In genomic region chr11:95148754-95149153, GRCm38 (mm10) we compare ENCODE assay signal across 30 mouse cellular contexts. TPM values are rescaled to one million over a fixed set of nuclear protein-coding genes. Genes with fewer than 3 reads are reported as not detected.
A peak's percentile ranks its signal among the peaks of the same experiment; 100 is the strongest.
DNase-seq lines count a peak whose midpoint lies in the region; ATAC-seq and TF ChIP-seq lines count a peak whose summit lies in the region.
"Had no signal": no experiment of that assay in that cellular context is flagged by ENCODE, and none has a peak within 500 bp of the region (broad histone marks: within the 10 kb centered on the region; RNA-seq: fewer than 3 reads in every experiment).

No protein-coding gene starts in this region.

- H3K4me3 ChIP-seq in forebrain, embryonic 10.5 days: no peak overlapping the region
- H3K4me3 ChIP-seq in forebrain, embryonic 12.5 days (replicated peaks): no peak overlapping the region
- H3K4me3 ChIP-seq in midbrain, embryonic 11.5 days (ENCODE audit: low read depth, low read length): no peak overlapping the region
- H3K4me3 ChIP-seq in midbrain, embryonic 16.5 days (ENCODE audit: low read depth, low read length): no peak overlapping the region
- 0 out of 2 replicates have a peak overlapping the region, but pooled peaks have one; percentile 5 for H3K4me3 ChIP-seq in embryonic facial prominence, embryonic 12.5 days
- no peak overlapping the region for H3K4me3 ChIP-seq in cerebellum, adult 2 months (replicated peaks; ENCODE audit: insufficient read depth, low read depth, low read length)
- H3K4me3 ChIP-seq: embryonic facial prominence, embryonic 13.5 days; heart, adult 2 months; heart, embryonic 13.5 days; hindbrain, embryonic 15.5 days; limb, embryonic 13.5 days; liver, embryonic 12.5 days; megakaryocyte, embryonic 14.5 days had no signal

- no peak for TF ChIP-seq POLR2A in cerebellum, adult 2 months (IDR thresholded peaks at IDR 0.05; ENCODE audit: borderline replicate concordance, insufficient read depth, low read length)

- H3K27me3 ChIP-seq in forebrain, embryonic 10.5 days (ENCODE audit: poor library complexity, severe bottlenecking): peaks cover 100% of the 10 kb centered on the region
- peaks cover 100% of the 10 kb centered on the region for H3K27me3 ChIP-seq in forebrain, embryonic 12.5 days
- peaks cover 92% of the 10 kb centered on the region for H3K27me3 ChIP-seq in midbrain, embryonic 11.5 days (ENCODE audit: control insufficient read depth, insufficient read depth, low read length)
- peaks cover 69% of the 10 kb centered on the region for H3K27me3 ChIP-seq in midbrain, embryonic 16.5 days (ENCODE audit: control insufficient read depth, insufficient read depth, low read depth, low read length)
- peaks cover 87% of the 10 kb centered on the region for H3K27me3 ChIP-seq in embryonic facial prominence, embryonic 12.5 days
- peaks cover 9% of the 10 kb centered on the region; the same call in 1 of the 2 replicates for H3K27me3 ChIP-seq in cerebellum, adult 2 months (ENCODE audit: control insufficient read depth, insufficient read depth, low read length)

- under 1% methylated on average over 9 of the region's 9 CpGs for WGBS in forebrain, embryonic 10.5 days
- 2% methylated on average over 9 of the region's 9 CpGs for WGBS in forebrain, embryonic 12.5 days
- WGBS in midbrain, embryonic 11.5 days: under 1% methylated on average over 9 of the region's 9 CpGs
- WGBS in midbrain, embryonic 16.5 days: 2% methylated on average over 9 of the region's 9 CpGs
- 2% methylated on average over 9 of the region's 9 CpGs for WGBS in embryonic facial prominence, embryonic 12.5 days
- 7% methylated on average over 9 of the region's 9 CpGs for WGBS in cerebellum, adult 2 months

- no peaks in the 10 kb centered on the region for H3K9me3 ChIP-seq in forebrain, embryonic 10.5 days
- no peaks in the 10 kb centered on the region for H3K9me3 ChIP-seq in forebrain, embryonic 12.5 days
- H3K9me3 ChIP-seq in midbrain, embryonic 11.5 days (ENCODE audit: control insufficient read depth, low read length): no peaks in the 10 kb centered on the region
- no peaks in the 10 kb centered on the region for H3K9me3 ChIP-seq in midbrain, embryonic 16.5 days (replicated peaks; ENCODE audit: control insufficient read depth, low read length, poor library complexity, severe bottlenecking)
- H3K9me3 ChIP-seq in embryonic facial prominence, embryonic 12.5 days: no peaks in the 10 kb centered on the region
- H3K9me3 ChIP-seq: embryonic facial prominence, embryonic 13.5 days; heart, embryonic 13.5 days; hindbrain, embryonic 15.5 days; limb, embryonic 13.5 days; liver, embryonic 12.5 days had no signal

- ATAC-seq in forebrain, embryonic 12.5 days (ENCODE audit: low FRiP score): no peak
- ATAC-seq in midbrain, embryonic 11.5 days (ENCODE audit: low FRiP score): no peak
- ATAC-seq in midbrain, embryonic 16.5 days: no peak
- no peak for ATAC-seq in embryonic facial prominence, embryonic 12.5 days (ENCODE audit: insufficient number of reproducible peaks, insufficient read depth, low FRiP score, low TSS enrichment)
- ATAC-seq: liver, embryonic 12.5 days had no signal

- TF ChIP-seq CTCF in cerebellum, adult 2 months (IDR thresholded peaks at IDR 0.05; ENCODE audit: borderline replicate concordance, insufficient read depth, low read depth, low read length): no peak

- H3K4me1 ChIP-seq in forebrain, embryonic 10.5 days: peaks cover 40% of the 10 kb centered on the region
- H3K4me1 ChIP-seq in forebrain, embryonic 12.5 days: peaks cover 14% of the 10 kb centered on the region
- peaks cover 11% of the 10 kb centered on the region for H3K4me1 ChIP-seq in midbrain, embryonic 11.5 days (ENCODE audit: control insufficient read depth, insufficient read depth, low read length)
- peaks cover 14% of the 10 kb centered on the region for H3K4me1 ChIP-seq in midbrain, embryonic 16.5 days (ENCODE audit: control insufficient read depth, insufficient read depth, low read length)
- peaks cover 31% of the 10 kb centered on the region for H3K4me1 ChIP-seq in embryonic facial prominence, embryonic 12.5 days
- H3K4me1 ChIP-seq in cerebellum, adult 2 months (ENCODE audit: control insufficient read depth, insufficient read depth, low read length): no peaks in the 10 kb centered on the region; the same call in 1 of the 2 replicates

- no peak overlapping the region for H3K27ac ChIP-seq in forebrain, embryonic 10.5 days
- H3K27ac ChIP-seq in forebrain, embryonic 12.5 days: no peak overlapping the region
- H3K27ac ChIP-seq in midbrain, embryonic 11.5 days (ENCODE audit: low read depth, low read length): no peak overlapping the region
- H3K27ac ChIP-seq in midbrain, embryonic 16.5 days (ENCODE audit: low read length): no peak overlapping the region
- H3K27ac ChIP-seq in embryonic facial prominence, embryonic 12.5 days: no peak overlapping the region
- H3K27ac ChIP-seq in cerebellum, adult 2 months (ENCODE audit: insufficient read depth, low read length): no peak overlapping the region
- H3K27ac ChIP-seq: embryonic facial prominence, embryonic 13.5 days; heart, adult 2 months; heart, embryonic 13.5 days; hindbrain, embryonic 15.5 days; kidney, postnatal 0 days; limb, embryonic 13.5 days; liver, embryonic 12.5 days had no signal

- no peak overlapping the region for H3K4me2 ChIP-seq in forebrain, embryonic 12.5 days
- H3K4me2 ChIP-seq in midbrain, embryonic 11.5 days: no peak overlapping the region
- H3K4me2 ChIP-seq in midbrain, embryonic 16.5 days (ENCODE audit: low read length): no peak overlapping the region
- H3K4me2 ChIP-seq in embryonic facial prominence, embryonic 12.5 days (replicated peaks): peak overlapping the region; percentile 31; the same call in 1 of the 2 replicates
- H3K4me2 ChIP-seq: heart, embryonic 13.5 days; hindbrain, embryonic 15.5 days; limb, embryonic 13.5 days; liver, embryonic 12.5 days had no signal

- H3K36me3 ChIP-seq in forebrain, embryonic 10.5 days (replicated peaks): no peaks in the 10 kb centered on the region
- no peaks in the 10 kb centered on the region for H3K36me3 ChIP-seq in forebrain, embryonic 12.5 days (replicated peaks)
- no peaks in the 10 kb centered on the region for H3K36me3 ChIP-seq in midbrain, embryonic 11.5 days (ENCODE audit: control insufficient read depth, insufficient read depth, low read length)
- H3K36me3 ChIP-seq in midbrain, embryonic 16.5 days (ENCODE audit: control insufficient read depth, insufficient read depth, low read length): no peaks in the 10 kb centered on the region
- no peaks in the 10 kb centered on the region for H3K36me3 ChIP-seq in embryonic facial prominence, embryonic 12.5 days
- H3K36me3 ChIP-seq: embryonic facial prominence, embryonic 13.5 days; heart, embryonic 13.5 days; hindbrain, embryonic 15.5 days; limb, embryonic 13.5 days; liver, embryonic 12.5 days had no signal

- no peak overlapping the region for H3K9ac ChIP-seq in forebrain, embryonic 12.5 days
- no peak overlapping the region for H3K9ac ChIP-seq in midbrain, embryonic 11.5 days (ENCODE audit: low read length)
- H3K9ac ChIP-seq in midbrain, embryonic 16.5 days (ENCODE audit: low read depth, low read length): no peak overlapping the region
- no peak overlapping the region for H3K9ac ChIP-seq in embryonic facial prominence, embryonic 12.5 days
- H3K9ac ChIP-seq: embryonic facial prominence, embryonic 13.5 days; heart, embryonic 13.5 days; hindbrain, embryonic 15.5 days; limb, embryonic 13.5 days; liver, embryonic 12.5 days had no signal

- peak; percentile 46 for DNase-seq in forebrain, embryonic 10.5 days (ENCODE audit: extremely low spot score, low spot score)
- DNase-seq in midbrain, embryonic 11.5 days (ENCODE audit: low spot score, missing footprints): peak; percentile 90
- no peak for DNase-seq in urinary bladder, adult 2 months (ENCODE audit: low spot score)
- DNase-seq in cerebellum, adult 2 months: no peak
- DNase-seq: adrenal gland, postnatal 36 days; cerebellum, adult 18-20 months; cerebellum, postnatal 25 days; gastrocnemius, postnatal 25 days; heart, adult 2 months; heart, postnatal 14 days; kidney, adult 2 months; layer of hippocampus, adult 9-11 months; lung, adult 2 months; lung, postnatal 36 days; thymus, adult 18-20 months; thymus, postnatal 36 days had no signal

RNA-seq across cellular contexts. Expression of gene Dlx4, which starts 2.7 kb away (rescaled TPM):
- 0.21 and 0.26 TPM in 2 replicates for polyA plus RNA-seq in forebrain, embryonic 10.5 days (2016; fragmentation: Nextera tagmentation; extraction: Ambion mirVana)
- 0.20 TPM in 1 of 2 replicates, not detected in the other for polyA plus RNA-seq in forebrain, embryonic 12.5 days (2016; fragmentation: Nextera tagmentation; extraction: Ambion mirVana)
- not detected in 2 replicates for polyA plus RNA-seq in midbrain, embryonic 11.5 days (2014; fragmentation: Nextera tagmentation; extraction: Ambion mirVana)
- polyA plus RNA-seq in midbrain, embryonic 16.5 days (2015; fragmentation: Nextera tagmentation; extraction: Ambion mirVana): 0.36 TPM in 1 of 2 replicates, not detected in the other
- 4.9 and 5.7 TPM in 2 replicates for polyA plus RNA-seq in embryonic facial prominence, embryonic 12.5 days (2016; fragmentation: Nextera tagmentation; extraction: Ambion mirVana)
- polyA plus RNA-seq in urinary bladder, adult 2 months (2012; rRNA removed): 0.27 and 0.36 TPM in 2 replicates
- polyA plus RNA-seq in cerebellum, adult 2 months (2012; rRNA removed): 0.70 and 1.4 TPM in 2 replicates
- polyA plus RNA-seq: hindbrain, embryonic 15.5 days; intestine, embryonic 14.5 days; kidney, adult 2 months; kidney, postnatal 0 days; large intestine, adult 2 months; small intestine, adult 2 months had no signal

RNA-seq across cellular contexts. Expression of gene Dlx3, which starts 28.8 kb away (rescaled TPM):
- polyA plus RNA-seq in forebrain, embryonic 10.5 days (2016; fragmentation: Nextera tagmentation; extraction: Ambion mirVana): 3.5 and 3.6 TPM in 2 replicates
- 1.0 and 1.1 TPM in 2 replicates for polyA plus RNA-seq in forebrain, embryonic 12.5 days (2016; fragmentation: Nextera tagmentation; extraction: Ambion mirVana)
- polyA plus RNA-seq in midbrain, embryonic 11.5 days (2014; fragmentation: Nextera tagmentation; extraction: Ambion mirVana): 0.59 and 0.65 TPM in 2 replicates
- 0.22 and 0.38 TPM in 2 replicates for polyA plus RNA-seq in midbrain, embryonic 16.5 days (2015; fragmentation: Nextera tagmentation; extraction: Ambion mirVana)
- polyA plus RNA-seq in embryonic facial prominence, embryonic 12.5 days (2016; fragmentation: Nextera tagmentation; extraction: Ambion mirVana): 20.2 and 21.8 TPM in 2 replicates
- 0.39 and 0.41 TPM in 2 replicates for polyA plus RNA-seq in urinary bladder, adult 2 months (2012; rRNA removed)
- 0.38 TPM in 2 replicates for polyA plus RNA-seq in cerebellum, adult 2 months (2012; rRNA removed)
- polyA plus RNA-seq: heart, adult 2 months; heart, embryonic 13.5 days; midbrain, postnatal 0 days had no signal

Comparison
In these comparisons a context has a peak if more than half of its experiments do, and no peak if none do; other contexts are left out.
1. DNase-seq: peak in forebrain, embryonic 10.5 days (single experiment) and midbrain, embryonic 11.5 days (single experiment); none in urinary bladder, adult 2 months (single experiment) and cerebellum, adult 2 months (0 of 2).